Mouse (Mus musculus) G1E (cell line): ENCODE measurements at regions not wholly inside any gene's neighbourhood (a gene's known extent, or its start where the extent isn't known, plus 50 kb on each side); places are given as distances from the start of the nearest gene placed in this dataset.

Experiments
- ATAC-seq: 2 replicates; pipeline ENCODE4 v1.8.0; 2016; ENCODE audit warnings: mild to moderate bottlenecking; ENCODE audit not compliant: insufficient number of reproducible peaks, poor library complexity, low FRiP score, severe bottlenecking; ENCODE audit errors: extremely low read depth
- DNase-seq: peaks from one replicate; pipeline ENCODE4 v3.0.0; 2012; ENCODE audit warnings: low spot score
- H3K27me3 ChIP-seq: 2 replicates; pipeline ENCODE4 v1.6.1; 2012; ENCODE audit warnings: mild to moderate bottlenecking, low read length, inconsistent platforms; ENCODE audit not compliant: insufficient read depth
- H3K36me3 ChIP-seq: replicated peaks from 2 replicates; pipeline ENCODE3; 2012; ENCODE audit warnings: mild to moderate bottlenecking, inconsistent platforms
- H3K4me1 ChIP-seq: 2 replicates; pipeline ENCODE4 v1.6.1; 2012; ENCODE audit warnings: low read depth, low read length, inconsistent platforms, mixed read lengths; ENCODE audit not compliant: insufficient read depth
- H3K4me3 ChIP-seq: 2 replicates; pipeline ENCODE4 v1.5.1; 2012; ENCODE audit warnings: low read depth, mild to moderate bottlenecking, inconsistent platforms, low read length, moderate library complexity, mixed read lengths
- H3K9me3 ChIP-seq: replicated peaks from 2 replicates; pipeline ENCODE4 v1.6.1; 2012; ENCODE audit warnings: inconsistent platforms
- CTCF ChIP-seq: IDR thresholded peaks from 2 replicates; pipeline ENCODE4 v1.5.1; 2012; ENCODE audit warnings: low read depth, low read length, inconsistent platforms, mixed read lengths
- GATA1 ChIP-seq: IDR thresholded peaks from 2 replicates; pipeline ENCODE4 v1.6.1; 2012; ENCODE audit warnings: borderline replicate concordance, low read length, inconsistent platforms, mixed read lengths
- GATA2 ChIP-seq: IDR thresholded peaks from 2 replicates; pipeline ENCODE4 v1.6.1; 2012; ENCODE audit warnings: low read depth, low read length, inconsistent platforms, borderline replicate concordance
- POLR2AphosphoS5 ChIP-seq: IDR thresholded peaks from 2 replicates; pipeline ENCODE4 v1.6.1; 2012; ENCODE audit warnings: low read depth, low read length, inconsistent platforms; ENCODE audit not compliant: insufficient replicate concordance
- TAL1 ChIP-seq: conservative IDR thresholded peaks from 2 replicates; pipeline ENCODE4 v1.6.1; 2012; ENCODE audit warnings: low read depth, low read length, inconsistent platforms, mixed read lengths

DNA sequence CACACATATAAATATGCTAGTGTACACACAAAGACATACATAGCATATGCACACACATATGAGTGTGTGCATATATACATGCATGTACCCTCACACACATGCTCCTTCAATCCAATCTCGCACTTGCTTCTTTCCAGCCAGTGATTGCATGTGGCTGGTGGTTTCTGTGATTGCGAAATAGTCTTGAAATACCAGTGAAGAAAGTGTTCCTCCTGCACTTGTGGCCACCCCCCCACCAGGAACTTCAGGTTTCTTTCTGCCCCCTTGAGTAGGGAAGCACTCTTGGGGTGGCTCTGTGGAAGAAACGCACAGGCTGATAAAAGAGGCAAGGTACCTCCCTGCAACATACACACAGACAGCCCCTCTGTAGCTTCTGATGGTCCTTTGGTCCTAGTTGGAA, 283.6 kb upstream of the Klf4 start:
- Histone ChIP-seq H3K27me3 (no peaks in the 10 kb centered on the region), H3K4me3 (no peak overlapping the region), H3K4me1 (no peaks in the 10 kb centered on the region), H3K36me3 (no peaks in the 10 kb centered on the region), H3K9me3 (peaks cover 26% of the 10 kb centered on the region)
- DNase-seq (no peak), ATAC-seq (no peak)
- TF ChIP-seq CTCF: no peak
- no peak for TF ChIP-seq POLR2AphosphoS5
- TF ChIP-seq GATA2: no peak
- no peak for TF ChIP-seq TAL1
- no peak for TF ChIP-seq GATA1

DNA sequence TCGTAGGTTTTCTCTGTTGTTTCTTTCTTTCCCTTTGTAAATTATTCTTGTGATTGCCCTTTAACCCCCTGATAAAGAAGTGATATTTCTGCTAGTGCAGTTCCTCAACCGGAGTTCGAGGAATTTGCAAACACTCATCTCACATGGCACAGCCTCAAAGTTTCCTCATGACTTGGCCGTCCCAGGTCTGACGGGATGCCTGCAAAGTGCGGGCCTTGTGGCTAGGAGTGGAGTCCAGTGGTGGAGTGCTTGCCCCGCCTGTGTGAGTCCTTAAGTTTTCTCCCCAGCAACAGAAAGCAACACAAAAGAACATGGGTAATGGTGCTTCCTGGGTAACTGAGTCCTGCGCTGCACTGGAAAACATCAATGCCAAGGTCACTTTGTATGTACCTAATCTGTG, 280.6 kb upstream of the Klf4 start:
- ATAC-seq: no peak
- Histone ChIP-seq H3K27me3 (no peaks in the 10 kb centered on the region), H3K4me3 (no peak overlapping the region), H3K9me3 (peaks cover 32% of the 10 kb centered on the region), H3K36me3 (no peaks in the 10 kb centered on the region), H3K4me1 (no peaks in the 10 kb centered on the region)
- no peak for DNase-seq
- TF ChIP-seq TAL1: no peak
- TF ChIP-seq POLR2AphosphoS5: no peak
- TF ChIP-seq GATA2: no peak
- TF ChIP-seq GATA1: no peak
- TF ChIP-seq CTCF: no peak

DNA sequence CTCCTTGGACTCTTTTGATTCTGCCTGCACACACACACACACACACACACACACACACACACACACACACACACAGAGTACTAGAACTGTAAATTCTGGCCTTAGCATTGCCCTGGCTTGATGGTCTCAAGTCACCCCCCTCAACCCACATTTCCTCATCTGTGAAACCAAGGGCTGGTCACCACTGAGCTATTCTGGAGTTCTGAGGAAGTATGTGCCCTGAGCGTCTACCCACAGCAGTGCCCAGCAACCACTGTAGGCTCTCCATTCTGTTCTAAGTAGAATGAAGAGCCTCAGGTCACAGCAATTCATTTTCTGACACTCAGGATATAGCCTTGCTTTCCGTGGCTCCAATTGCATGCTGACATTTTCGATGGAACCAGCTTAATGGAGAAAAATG, 279.4 kb upstream of the Klf4 start:
- Histone ChIP-seq H3K4me1 (no peaks in the 10 kb centered on the region), H3K4me3 (no peak overlapping the region), H3K27me3 (no peaks in the 10 kb centered on the region), H3K9me3 (peaks cover 39% of the 10 kb centered on the region), H3K36me3 (no peaks in the 10 kb centered on the region)
- ATAC-seq (no peak), DNase-seq (no peak)
- TF ChIP-seq GATA1 (no peak), GATA2 (no peak), CTCF (no peak), POLR2AphosphoS5 (no peak), TAL1 (no peak)

DNA sequence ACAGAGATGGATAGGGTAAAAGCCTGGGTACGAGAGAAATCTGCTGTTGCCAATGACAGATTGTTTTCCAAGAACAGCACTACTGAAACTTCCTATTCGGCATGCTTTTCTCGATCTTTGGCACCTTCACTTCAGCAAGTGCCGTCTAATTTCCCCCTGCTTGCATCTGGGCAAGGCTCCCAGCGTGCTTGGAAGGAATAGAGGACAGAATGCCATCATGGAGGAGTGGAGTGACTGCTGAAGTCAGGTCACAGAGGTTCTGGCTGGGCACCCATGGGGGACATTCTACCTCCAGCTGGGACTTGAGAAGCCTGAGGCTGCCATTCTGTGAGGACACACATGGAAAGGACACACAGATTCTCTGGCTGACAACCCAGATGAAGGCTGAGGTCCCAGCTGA, 276.2 kb upstream of the Klf4 start:
- no peak for DNase-seq
- Histone ChIP-seq H3K4me1 (no peaks in the 10 kb centered on the region), H3K27me3 (no peaks in the 10 kb centered on the region), H3K36me3 (no peaks in the 10 kb centered on the region), H3K4me3 (no peak overlapping the region), H3K9me3 (peaks cover 47% of the 10 kb centered on the region)
- no peak for ATAC-seq
- TF ChIP-seq GATA2 (no peak), POLR2AphosphoS5 (no peak), TAL1 (no peak), CTCF (no peak), GATA1 (no peak)

DNA sequence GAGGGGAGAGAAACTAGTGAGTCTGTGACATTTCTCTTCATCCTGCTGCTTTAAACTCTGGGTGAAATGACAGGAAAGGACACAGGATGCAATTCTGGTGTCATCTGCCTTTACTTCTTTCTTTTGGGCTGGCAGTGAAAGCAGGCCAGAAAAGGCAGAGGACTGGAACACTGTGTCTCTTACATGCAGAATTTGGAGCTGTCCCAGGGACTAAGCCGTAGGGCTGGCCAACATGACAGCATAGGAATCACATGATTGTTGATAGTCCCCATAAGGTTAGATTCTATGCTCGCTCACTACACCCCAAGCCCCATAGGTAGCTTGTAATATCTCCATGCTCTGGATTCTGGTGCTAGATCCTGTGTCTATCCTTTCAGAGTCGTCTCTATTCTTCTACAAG, 274.5 kb upstream of the Klf4 start:
- no peaks in the 10 kb centered on the region for H3K27me3 ChIP-seq
- peaks cover 48% of the 10 kb centered on the region for H3K9me3 ChIP-seq
- ATAC-seq (no peak), DNase-seq (no peak)
- TF ChIP-seq GATA1 (no peak), TAL1 (no peak), GATA2 (no peak), CTCF (no peak), POLR2AphosphoS5 (no peak)
- H3K4me1 ChIP-seq: no peaks in the 10 kb centered on the region
- no peaks in the 10 kb centered on the region for H3K36me3 ChIP-seq
- no peak overlapping the region for H3K4me3 ChIP-seq

DNA sequence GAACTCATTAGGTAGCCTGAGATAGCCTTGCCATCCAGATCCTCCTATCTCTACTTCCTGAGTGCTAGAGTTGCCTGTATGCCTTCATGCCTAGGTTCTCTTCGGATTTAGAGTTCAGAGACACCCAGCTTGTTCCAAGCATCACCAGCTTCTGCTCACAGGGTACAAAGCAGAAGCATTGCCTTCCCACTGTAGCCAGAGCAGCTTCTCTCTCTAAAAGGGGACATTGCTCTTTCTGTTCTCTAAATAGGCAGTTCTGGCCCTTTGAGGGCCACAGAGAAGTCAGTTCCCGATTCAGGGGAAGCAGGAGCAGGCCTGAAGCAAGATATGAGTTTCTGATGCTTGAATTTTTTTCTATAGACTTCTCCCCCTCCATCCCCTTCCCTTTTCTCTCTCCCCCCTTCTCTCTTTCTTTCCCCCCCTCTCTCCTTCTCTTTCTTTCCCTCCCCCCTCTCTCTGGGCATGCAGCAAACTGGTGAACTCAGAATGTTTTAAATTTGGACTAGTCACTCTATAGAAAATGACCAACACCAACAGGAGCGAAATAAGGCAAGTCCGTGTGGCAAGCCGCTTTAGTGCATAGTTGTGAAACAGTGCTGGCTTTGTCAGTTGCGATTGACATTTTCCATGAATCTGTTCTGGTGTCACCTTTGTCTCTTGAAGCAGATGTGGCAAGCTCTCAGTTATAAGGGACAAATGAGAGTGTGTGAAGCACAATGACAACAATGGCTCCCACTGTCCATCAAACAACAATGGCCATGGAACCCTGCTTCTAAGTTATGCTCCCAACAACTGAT, 273.2 kb upstream of the Klf4 start:
- Histone ChIP-seq H3K4me1 (no peaks in the 10 kb centered on the region), H3K4me3 (no peak overlapping the region), H3K36me3 (no peaks in the 10 kb centered on the region), H3K27me3 (no peaks in the 10 kb centered on the region), H3K9me3 (peaks cover 39% of the 10 kb centered on the region)
- TF ChIP-seq TAL1 (no peak), POLR2AphosphoS5 (no peak), GATA2 (no peak), CTCF (no peak), GATA1 (no peak)
- no peak for ATAC-seq
- no peak for DNase-seq

DNA sequence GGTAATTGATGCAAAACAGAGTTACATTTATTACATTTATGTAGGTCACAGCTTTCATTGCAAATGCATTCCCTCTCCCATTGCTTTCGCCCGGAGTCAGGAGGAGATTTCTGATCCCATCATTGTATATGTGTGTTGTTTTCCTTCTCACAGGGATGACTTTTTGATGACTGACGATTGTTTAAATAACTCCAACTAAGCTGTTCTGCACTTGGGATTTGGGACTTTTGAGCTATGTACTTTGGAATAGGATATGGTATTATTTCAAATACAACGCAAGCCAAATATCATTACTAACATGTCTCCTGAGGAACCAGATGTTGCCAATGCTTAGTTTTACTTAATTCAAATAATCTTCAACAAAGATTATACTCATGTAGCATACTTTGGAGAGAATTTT, 269.8 kb upstream of the Klf4 start:
- H3K36me3 ChIP-seq: no peaks in the 10 kb centered on the region
- no peak overlapping the region for H3K4me3 ChIP-seq
- TF ChIP-seq GATA2: no peak
- no peak for TF ChIP-seq CTCF
- no peak for TF ChIP-seq POLR2AphosphoS5
- TF ChIP-seq GATA1: no peak
- TF ChIP-seq TAL1: no peak
- ATAC-seq (no peak), DNase-seq (no peak)
- peaks cover 30% of the 10 kb centered on the region for H3K9me3 ChIP-seq
- H3K27me3 ChIP-seq: no peaks in the 10 kb centered on the region
- H3K4me1 ChIP-seq: no peaks in the 10 kb centered on the region
